ENCODE assay signal across 11 mouse cellular contexts in genomic region chr3:145986317-145987001, GRCm38 (mm10). TPM values are rescaled to one million over a fixed set of nuclear protein-coding genes. Genes with fewer than 3 reads are reported as not detected.
DNase-seq lines count a peak whose midpoint lies in the region; ATAC-seq and TF ChIP-seq lines count a peak whose summit lies in the region.
"Had no signal": no experiment of that assay in that cellular context is flagged by ENCODE, and none has a peak within 500 bp of the region (broad histone marks: within the 10 kb centered on the region; RNA-seq: fewer than 3 reads in every experiment).

No protein-coding gene starts in this region.

- peaks cover 7% of the 10 kb centered on the region for H3K4me1 ChIP-seq in kidney, postnatal 0 days (replicated peaks; ENCODE audit: insufficient read depth, low read length)
- H3K4me1 ChIP-seq in limb, embryonic 12.5 days (replicated peaks), result peaks cover 25% of the 10 kb centered on the region

- no peaks in the 10 kb centered on the region for H3K27me3 ChIP-seq in kidney, postnatal 0 days (ENCODE audit: insufficient read depth, low read length)
- peaks cover 27% of the 10 kb centered on the region for H3K27me3 ChIP-seq in limb, embryonic 12.5 days

- H3K4me2 ChIP-seq in kidney, postnatal 0 days (ENCODE audit: low read length), result peak overlapping the region; percentile 94; the same call in 1 of the 2 replicates
- H3K4me2 ChIP-seq in limb, embryonic 12.5 days, result peak overlapping the region; percentile 90; the same call in 1 of the 2 replicates

- no peak overlapping the region for H3K4me3 ChIP-seq in kidney, postnatal 0 days (replicated peaks; ENCODE audit: low read depth, low read length)
- H3K4me3 ChIP-seq in limb, embryonic 12.5 days (replicated peaks), result peak overlapping the region; percentile 79; the same call in 1 of the 2 replicates
- no peak overlapping the region for H3K4me3 ChIP-seq in layer of hippocampus, adult 2 months

- H3K9me3 ChIP-seq in kidney, postnatal 0 days (replicated peaks; ENCODE audit: low read length), result no peaks in the 10 kb centered on the region
- H3K9me3 ChIP-seq in limb, embryonic 12.5 days, result no peaks in the 10 kb centered on the region

- H3K27ac ChIP-seq in kidney, postnatal 0 days, result no peak overlapping the region
- no peak overlapping the region for H3K27ac ChIP-seq in limb, embryonic 12.5 days
- H3K27ac ChIP-seq in layer of hippocampus, adult 2 months, result no peak overlapping the region

- ATAC-seq in kidney, postnatal 0 days (replicated peaks; ENCODE audit: low FRiP score, low read depth), result no peak
- ATAC-seq in limb, embryonic 12.5 days (ENCODE audit: insufficient number of reproducible peaks, insufficient read depth, low FRiP score, low TSS enrichment, low read depth), result no peak
- ATAC-seq in erythroblast, adult 5-6 weeks (replicated peaks; ENCODE audit: low FRiP score, poor library complexity, severe bottlenecking), result no peak

- H3K36me3 ChIP-seq in kidney, postnatal 0 days (ENCODE audit: insufficient read depth, low read length), result no peaks in the 10 kb centered on the region
- no peaks in the 10 kb centered on the region for H3K36me3 ChIP-seq in limb, embryonic 12.5 days

- TF ChIP-seq CTCF in kidney, postnatal 0 days (IDR thresholded peaks at IDR 0.05; ENCODE audit: low read depth), result no peak
- TF ChIP-seq CTCF in layer of hippocampus, adult 2 months (conservative IDR thresholded peaks at IDR 0.05), result no peak

- WGBS in kidney, postnatal 0 days, result 72% methylated on average over 6 of the region's 6 CpGs
- WGBS in limb, embryonic 12.5 days, result 71% methylated on average over 6 of the region's 6 CpGs

- peak; percentile 86 for DNase-seq in heart, adult 11 months
- no peak for DNase-seq in heart, postnatal 4 days
- DNase-seq in kidney, postnatal 0 days (ENCODE audit: low spot score), result no peak
- no peak for DNase-seq in kidney, postnatal 14 days
- DNase-seq in ZHBTc4 (ENCODE audit: low read depth, low spot score), result peak; percentile 61
- no peak for DNase-seq in layer of hippocampus, adult 2 months (ENCODE audit: low spot score in 2 of 2)
- DNase-seq: B cell, adult 2 months; cerebellum, postnatal 36 days; thymus, adult 2 months had no signal

- no peak overlapping the region for H3K9ac ChIP-seq in kidney, postnatal 0 days (ENCODE audit: low read depth, low read length)
- no peak overlapping the region for H3K9ac ChIP-seq in limb, embryonic 12.5 days (replicated peaks)

RNA-seq across cellular contexts. Expression of gene Syde2, which starts 1.2 kb away (rescaled TPM):
- total RNA-seq in heart, postnatal 4 days (2021), result 10 to 100 TPM; 33.2 to 35.2 TPM
- 1.8 and 1.9 TPM in 2 replicates for polyA plus RNA-seq in kidney, postnatal 0 days (2015; fragmentation: Nextera tagmentation; extraction: Ambion mirVana)
- polyA plus RNA-seq in limb, embryonic 12.5 days (2016; fragmentation: Nextera tagmentation; extraction: Ambion mirVana), result 2.5 and 3.3 TPM in 2 replicates
- total RNA-seq in layer of hippocampus, adult 2 months (2021), result 1 to 10 TPM; 4.7 to 4.8 TPM
- 0.63 and 1.3 TPM in 2 replicates for total RNA-seq in erythroblast, adult 5-6 weeks (2015; ENCODE audit: low replicate concordance)
- 0.60 and 1.3 TPM in 2 replicates for total RNA-seq in erythroblast, adult 5-6 weeks (2017; ENCODE audit: low replicate concordance)

RNA-seq across cellular contexts. Expression of gene 2410004B18Rik, which starts 48.6 kb away (rescaled TPM):
- 10 to 100 TPM; 24.8 to 25.5 TPM for total RNA-seq in heart, postnatal 4 days (2021)
- polyA plus RNA-seq in kidney, postnatal 0 days (2015; fragmentation: Nextera tagmentation; extraction: Ambion mirVana), result 43.1 and 48.2 TPM in 2 replicates
- polyA plus RNA-seq in limb, embryonic 12.5 days (2016; fragmentation: Nextera tagmentation; extraction: Ambion mirVana), result 47.4 and 55.2 TPM in 2 replicates
- total RNA-seq in layer of hippocampus, adult 2 months (2021), result 10 to 100 TPM; 36.7 to 40.6 TPM
- 20.1 and 46.9 TPM in 2 replicates for total RNA-seq in erythroblast, adult 5-6 weeks (2015; ENCODE audit: low replicate concordance)
- 11.8 and 14.6 TPM in 2 replicates for total RNA-seq in erythroblast, adult 5-6 weeks (2017; ENCODE audit: low replicate concordance)

Comparison
In these comparisons a context has a peak if more than half of its experiments do, and no peak if none do; other contexts are left out.
1. DNase-seq: peak in heart, adult 11 months (single experiment) and ZHBTc4 (single experiment); none in heart, postnatal 4 days (single experiment), kidney, postnatal 0 days (single experiment), kidney, postnatal 14 days (single experiment) and layer of hippocampus, adult 2 months (0 of 2).
2. RNA of gene Syde2, which starts 1.2 kb away (total RNA-seq): 33.2 to 35.2 TPM in heart, postnatal 4 days; 4.7 to 4.8 TPM in layer of hippocampus, adult 2 months and 0.60 to 1.3 TPM in erythroblast, adult 5-6 weeks; every median in the first group is over 4 times any median in the second.